11 mouse cellular contexts compared by ENCODE assay signal in the genomic region with DNA sequence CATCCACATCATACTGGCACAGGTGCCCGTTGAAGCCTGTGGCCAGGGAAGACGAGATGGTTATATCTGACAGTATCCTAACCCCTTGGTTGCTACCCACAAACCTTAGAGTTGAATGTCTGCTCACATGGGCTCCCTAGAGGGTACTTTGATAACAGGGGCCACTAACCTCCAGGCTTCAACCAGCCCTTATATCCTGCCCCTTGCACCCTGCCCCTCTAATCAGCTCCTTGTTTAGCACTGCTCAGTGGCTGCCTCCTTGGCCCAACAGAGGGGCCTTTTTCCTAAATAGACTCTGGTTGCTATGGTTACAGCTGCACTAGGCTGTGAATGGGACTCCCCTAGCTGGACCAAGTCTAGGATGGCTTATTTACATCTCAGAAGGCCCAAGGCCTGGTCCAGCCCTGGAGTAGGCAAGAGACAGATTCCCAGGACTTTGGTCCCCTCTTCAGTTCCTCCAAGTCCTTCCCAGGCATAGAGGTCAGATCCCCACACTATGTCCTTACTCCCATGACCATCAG. TPM values are rescaled to one million over a fixed set of nuclear protein-coding genes. Genes with fewer than 3 reads are reported as not detected.
DNase-seq lines count a peak whose midpoint lies in the region; ATAC-seq lines count a peak whose summit lies in the region.
"Had no signal": no experiment of that assay in that cellular context is flagged by ENCODE, and none has a peak within 500 bp of the region (broad histone marks: within the 10 kb centered on the region; RNA-seq: fewer than 3 reads in every experiment).

No protein-coding gene starts in this region.

- DNase-seq in heart, embryonic 10.5 days (ENCODE audit: low spot score), result no peak
- DNase-seq in forebrain, embryonic 10.5 days (ENCODE audit: extremely low spot score, low spot score), result peak; percentile 35
- DNase-seq in T-cell, adult 2 months (ENCODE audit: low spot score), result no peak
- DNase-seq: cerebellum, adult 8-10 months had no signal

- no peak overlapping the region for H3K4me2 ChIP-seq in heart, embryonic 11.5 days
- H3K4me2 ChIP-seq in hindbrain, embryonic 12.5 days (replicated peaks), result no peak overlapping the region
- no peak overlapping the region for H3K4me2 ChIP-seq in midbrain, embryonic 15.5 days
- H3K4me2 ChIP-seq in intestine, embryonic 15.5 days (replicated peaks), result no peak overlapping the region
- H3K4me2 ChIP-seq: lung, embryonic 15.5 days had no signal

- H3K9ac ChIP-seq in heart, embryonic 11.5 days (ENCODE audit: low read depth, low read length), result no peak overlapping the region
- H3K9ac ChIP-seq in hindbrain, embryonic 12.5 days, result peak overlapping the region; percentile 18; the same call in 1 of the 2 replicates
- no peak overlapping the region for H3K9ac ChIP-seq in midbrain, embryonic 15.5 days
- no peak overlapping the region for H3K9ac ChIP-seq in intestine, embryonic 15.5 days
- H3K9ac ChIP-seq: lung, embryonic 15.5 days had no signal

- WGBS in heart, embryonic 11.5 days (ENCODE audit: insufficient replicate concordance), result 74% methylated on average over 2 of the region's 2 CpGs
- WGBS in heart, embryonic 10.5 days, result 79% methylated on average over 2 of the region's 2 CpGs
- WGBS in forebrain, embryonic 10.5 days, result 84% methylated on average over 2 of the region's 2 CpGs
- WGBS in hindbrain, embryonic 12.5 days, result 82% methylated on average over 2 of the region's 2 CpGs
- 55% methylated on average over 2 of the region's 2 CpGs for WGBS in midbrain, embryonic 15.5 days
- WGBS in intestine, embryonic 15.5 days, result 92% methylated on average over 2 of the region's 2 CpGs

- H3K9me3 ChIP-seq in heart, embryonic 11.5 days (replicated peaks; ENCODE audit: control insufficient read depth, low read length), result no peaks in the 10 kb centered on the region
- no peaks in the 10 kb centered on the region for H3K9me3 ChIP-seq in heart, embryonic 10.5 days
- no peaks in the 10 kb centered on the region for H3K9me3 ChIP-seq in forebrain, embryonic 10.5 days
- H3K9me3 ChIP-seq in hindbrain, embryonic 12.5 days (replicated peaks), result no peaks in the 10 kb centered on the region
- H3K9me3 ChIP-seq in midbrain, embryonic 15.5 days, result no peaks in the 10 kb centered on the region
- no peaks in the 10 kb centered on the region for H3K9me3 ChIP-seq in intestine, embryonic 15.5 days
- H3K9me3 ChIP-seq: lung, embryonic 15.5 days had no signal

- no peak for ATAC-seq in heart, embryonic 11.5 days (replicated peaks; ENCODE audit: insufficient number of reproducible peaks, low FRiP score, low TSS enrichment)
- peak; percentile 55; the same call in 1 of the 2 replicates for ATAC-seq in hindbrain, embryonic 12.5 days (ENCODE audit: low FRiP score)
- ATAC-seq in midbrain, embryonic 15.5 days (replicated peaks), result peak; percentile 65; the same call in 1 of the 2 replicates
- no peak for ATAC-seq in intestine, embryonic 15.5 days
- no peak for ATAC-seq in megakaryocyte-erythroid progenitor cell, adult 5-6 weeks (replicated peaks; ENCODE audit: low FRiP score, low TSS enrichment, poor library complexity, severe bottlenecking)
- ATAC-seq: inflammation-experienced regulatory T-cells, adult 6 months had no signal

- H3K4me3 ChIP-seq in heart, embryonic 11.5 days (ENCODE audit: low read depth, low read length), result no peak overlapping the region
- no peak overlapping the region for H3K4me3 ChIP-seq in heart, embryonic 10.5 days
- no peak overlapping the region for H3K4me3 ChIP-seq in forebrain, embryonic 10.5 days
- no peak overlapping the region for H3K4me3 ChIP-seq in hindbrain, embryonic 12.5 days
- no peak overlapping the region for H3K4me3 ChIP-seq in midbrain, embryonic 15.5 days
- no peak overlapping the region for H3K4me3 ChIP-seq in intestine, embryonic 15.5 days (replicated peaks)
- H3K4me3 ChIP-seq: lung, embryonic 15.5 days had no signal

- 0 out of 2 replicates have a peak overlapping the region, but pooled peaks have one; percentile 29 for H3K27ac ChIP-seq in heart, embryonic 11.5 days (ENCODE audit: low read depth, low read length)
- H3K27ac ChIP-seq in heart, embryonic 10.5 days, result no peak overlapping the region
- H3K27ac ChIP-seq in forebrain, embryonic 10.5 days, result peak overlapping the region; percentile 45
- peak overlapping the region; percentile 66; the same call in 1 of the 2 replicates for H3K27ac ChIP-seq in hindbrain, embryonic 12.5 days
- peak overlapping the region; percentile 51; the same call in 1 of the 2 replicates for H3K27ac ChIP-seq in midbrain, embryonic 15.5 days
- H3K27ac ChIP-seq in intestine, embryonic 15.5 days, result no peak overlapping the region
- H3K27ac ChIP-seq: lung, embryonic 15.5 days had no signal

- no peaks in the 10 kb centered on the region for H3K27me3 ChIP-seq in heart, embryonic 11.5 days (ENCODE audit: control insufficient read depth, insufficient read depth, low read length)
- no peaks in the 10 kb centered on the region for H3K27me3 ChIP-seq in heart, embryonic 10.5 days (ENCODE audit: insufficient read depth, poor library complexity, severe bottlenecking)
- no peaks in the 10 kb centered on the region for H3K27me3 ChIP-seq in forebrain, embryonic 10.5 days (ENCODE audit: poor library complexity, severe bottlenecking)
- H3K27me3 ChIP-seq in hindbrain, embryonic 12.5 days, result no peaks in the 10 kb centered on the region
- no peaks in the 10 kb centered on the region for H3K27me3 ChIP-seq in midbrain, embryonic 15.5 days (replicated peaks)
- H3K27me3 ChIP-seq in intestine, embryonic 15.5 days (replicated peaks), result no peaks in the 10 kb centered on the region
- H3K27me3 ChIP-seq: lung, embryonic 15.5 days had no signal

- peaks cover 24% of the 10 kb centered on the region for H3K4me1 ChIP-seq in heart, embryonic 11.5 days (ENCODE audit: control insufficient read depth, insufficient read depth, low read length)
- peaks cover 56% of the 10 kb centered on the region for H3K4me1 ChIP-seq in heart, embryonic 10.5 days
- H3K4me1 ChIP-seq in forebrain, embryonic 10.5 days, result peaks cover 76% of the 10 kb centered on the region
- peaks cover 72% of the 10 kb centered on the region for H3K4me1 ChIP-seq in hindbrain, embryonic 12.5 days
- peaks cover 45% of the 10 kb centered on the region for H3K4me1 ChIP-seq in midbrain, embryonic 15.5 days
- peaks cover 32% of the 10 kb centered on the region for H3K4me1 ChIP-seq in intestine, embryonic 15.5 days (replicated peaks)

- peaks cover 14% of the 10 kb centered on the region for H3K36me3 ChIP-seq in heart, embryonic 11.5 days (ENCODE audit: control insufficient read depth, insufficient read depth, low read length)
- H3K36me3 ChIP-seq in heart, embryonic 10.5 days, result peaks cover 66% of the 10 kb centered on the region
- H3K36me3 ChIP-seq in forebrain, embryonic 10.5 days (replicated peaks), result peaks cover 100% of the 10 kb centered on the region
- peaks cover 79% of the 10 kb centered on the region for H3K36me3 ChIP-seq in hindbrain, embryonic 12.5 days
- no peaks in the 10 kb centered on the region for H3K36me3 ChIP-seq in midbrain, embryonic 15.5 days (replicated peaks)
- peaks cover 52% of the 10 kb centered on the region for H3K36me3 ChIP-seq in intestine, embryonic 15.5 days

RNA-seq across cellular contexts. Expression of a gene that starts 33.7 kb away (rescaled TPM):
- polyA plus RNA-seq in heart, embryonic 11.5 days (2014; fragmentation: Nextera tagmentation; extraction: Ambion mirVana), result 23.6 and 27.1 TPM in 2 replicates
- 24.7 and 26.4 TPM in 2 replicates for polyA plus RNA-seq in heart, embryonic 10.5 days (2016; fragmentation: Nextera tagmentation; extraction: Ambion mirVana)
- 27.0 and 29.8 TPM in 2 replicates for polyA plus RNA-seq in forebrain, embryonic 10.5 days (2016; fragmentation: Nextera tagmentation; extraction: Ambion mirVana)
- polyA plus RNA-seq in hindbrain, embryonic 12.5 days (2016; fragmentation: Nextera tagmentation; extraction: Ambion mirVana), result 32.3 and 35.3 TPM in 2 replicates
- polyA plus RNA-seq in midbrain, embryonic 15.5 days (2015; fragmentation: Nextera tagmentation; extraction: Ambion mirVana), result 21.3 and 21.5 TPM in 2 replicates
- polyA plus RNA-seq in intestine, embryonic 15.5 days (2015; fragmentation: Nextera tagmentation; extraction: Ambion mirVana), result 20.2 and 24.7 TPM in 2 replicates
- 32.7 and 37.7 TPM in 2 replicates for total RNA-seq in megakaryocyte-erythroid progenitor cell, adult 5-6 weeks (2014; fragmentation: Nextera tagmentation)
- 16.6 and 29.8 TPM in 2 replicates for total RNA-seq in megakaryocyte-erythroid progenitor cell, adult 5-6 weeks (2017)

RNA-seq across cellular contexts. Expression of a gene that starts 37.7 kb away (rescaled TPM):
- 20.9 and 23.5 TPM in 2 replicates for polyA plus RNA-seq in heart, embryonic 11.5 days (2014; fragmentation: Nextera tagmentation; extraction: Ambion mirVana)
- polyA plus RNA-seq in heart, embryonic 10.5 days (2016; fragmentation: Nextera tagmentation; extraction: Ambion mirVana), result 13.2 and 16.6 TPM in 2 replicates
- polyA plus RNA-seq in forebrain, embryonic 10.5 days (2016; fragmentation: Nextera tagmentation; extraction: Ambion mirVana), result 25.4 and 26.7 TPM in 2 replicates
- 38.0 and 41.0 TPM in 2 replicates for polyA plus RNA-seq in hindbrain, embryonic 12.5 days (2016; fragmentation: Nextera tagmentation; extraction: Ambion mirVana)
- 15.6 and 17.6 TPM in 2 replicates for polyA plus RNA-seq in midbrain, embryonic 15.5 days (2015; fragmentation: Nextera tagmentation; extraction: Ambion mirVana)
- polyA plus RNA-seq in intestine, embryonic 15.5 days (2015; fragmentation: Nextera tagmentation; extraction: Ambion mirVana), result 11.3 and 12.2 TPM in 2 replicates
- 2.6 and 3.1 TPM in 2 replicates for total RNA-seq in megakaryocyte-erythroid progenitor cell, adult 5-6 weeks (2014; fragmentation: Nextera tagmentation)
- total RNA-seq in megakaryocyte-erythroid progenitor cell, adult 5-6 weeks (2017), result 0.56 and 0.61 TPM in 2 replicates

Comparison
In these comparisons a context has a peak if more than half of its experiments do, and no peak if none do; other contexts are left out.
1. H3K27ac ChIP-seq: peak in heart, embryonic 11.5 days (single experiment), forebrain, embryonic 10.5 days (single experiment), hindbrain, embryonic 12.5 days (single experiment) and midbrain, embryonic 15.5 days (single experiment); none in heart, embryonic 10.5 days (single experiment) and intestine, embryonic 15.5 days (single experiment).
2. ATAC-seq: peak in hindbrain, embryonic 12.5 days (single experiment) and midbrain, embryonic 15.5 days (single experiment); none in heart, embryonic 11.5 days (single experiment), intestine, embryonic 15.5 days (single experiment) and megakaryocyte-erythroid progenitor cell, adult 5-6 weeks (single experiment).